ENCODE assay signal across 10 mouse cellular contexts in the genomic region with DNA sequence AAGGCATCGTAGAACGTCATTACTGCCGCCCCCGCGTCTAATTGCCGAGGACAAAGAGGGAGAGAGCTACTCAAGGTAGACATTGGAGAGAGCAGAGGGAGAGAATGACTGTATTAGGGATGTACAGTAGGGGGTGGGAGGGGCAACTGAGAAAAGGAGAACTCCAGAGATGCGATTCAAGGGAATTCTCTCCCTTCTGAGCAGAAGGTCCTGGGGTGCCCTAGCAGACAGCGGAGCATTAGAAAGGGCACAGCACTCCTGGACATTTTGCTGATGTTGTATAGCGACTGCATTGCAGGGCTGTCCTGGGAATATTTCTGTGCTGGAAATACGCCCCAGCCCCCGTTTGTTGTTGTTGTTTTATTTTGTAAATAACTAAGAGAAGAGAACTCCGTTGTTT. TPM values are rescaled to one million over a fixed set of nuclear protein-coding genes. Genes with fewer than 3 reads are reported as not detected.
DNase-seq lines count a peak whose midpoint lies in the region; ATAC-seq lines count a peak whose summit lies in the region.
"Had no signal": no experiment of that assay in that cellular context is flagged by ENCODE, and none has a peak within 500 bp of the region (broad histone marks: within the 10 kb centered on the region; RNA-seq: fewer than 3 reads in every experiment).

No protein-coding gene starts in this region.

- 89% methylated on average over 12 of the region's 12 CpGs for WGBS in forebrain, embryonic 10.5 days
- 82% methylated on average over 12 of the region's 12 CpGs for WGBS in forebrain, embryonic 12.5 days
- WGBS in kidney, embryonic 16.5 days, result 75% methylated on average over 12 of the region's 12 CpGs
- 79% methylated on average over 12 of the region's 12 CpGs for WGBS in embryonic facial prominence, embryonic 14.5 days
- WGBS in limb, embryonic 13.5 days, result 83% methylated on average over 12 of the region's 12 CpGs

- no peaks in the 10 kb centered on the region for H3K36me3 ChIP-seq in forebrain, embryonic 10.5 days (replicated peaks)
- no peaks in the 10 kb centered on the region for H3K36me3 ChIP-seq in forebrain, embryonic 12.5 days (replicated peaks)
- no peaks in the 10 kb centered on the region for H3K36me3 ChIP-seq in kidney, embryonic 16.5 days (ENCODE audit: insufficient read depth, low read length)
- H3K36me3 ChIP-seq in embryonic facial prominence, embryonic 14.5 days (ENCODE audit: control insufficient read depth, insufficient read depth, low read length), result no peaks in the 10 kb centered on the region
- H3K36me3 ChIP-seq in limb, embryonic 13.5 days, result no peaks in the 10 kb centered on the region
- H3K36me3 ChIP-seq: G1E; liver, embryonic 13.5 days had no signal

- H3K9ac ChIP-seq in forebrain, embryonic 12.5 days, result no peak overlapping the region
- peak overlapping the region; percentile 52; the same call in 1 of the 2 replicates for H3K9ac ChIP-seq in kidney, embryonic 16.5 days (replicated peaks; ENCODE audit: low read length)
- H3K9ac ChIP-seq in embryonic facial prominence, embryonic 14.5 days (ENCODE audit: low read depth, low read length), result no peak overlapping the region
- H3K9ac ChIP-seq in limb, embryonic 13.5 days, result peak overlapping the region; percentile 46; the same call in 1 of the 2 replicates
- H3K9ac ChIP-seq: liver, embryonic 13.5 days had no signal

- ATAC-seq in forebrain, embryonic 12.5 days (ENCODE audit: low FRiP score), result no peak
- ATAC-seq in kidney, embryonic 16.5 days (ENCODE audit: low FRiP score, low TSS enrichment), result 0 out of 2 replicates have a peak, but pooled peaks have one; percentile 4
- no peak for ATAC-seq in embryonic facial prominence, embryonic 14.5 days (ENCODE audit: low read depth)
- no peak for ATAC-seq in limb, embryonic 13.5 days (ENCODE audit: low FRiP score, low read depth)

- H3K27ac ChIP-seq in forebrain, embryonic 10.5 days, result peak overlapping the region; percentile 91; the same call in 1 of the 2 replicates
- H3K27ac ChIP-seq in forebrain, embryonic 12.5 days, result no peak overlapping the region
- no peak overlapping the region; the same call in 1 of the 2 replicates for H3K27ac ChIP-seq in kidney, embryonic 16.5 days (ENCODE audit: low read length)
- peak overlapping the region; percentile 98; the same call in 1 of the 2 replicates for H3K27ac ChIP-seq in embryonic facial prominence, embryonic 14.5 days (replicated peaks; ENCODE audit: low read depth, low read length)
- peak overlapping the region; percentile 75; the same call in 1 of the 2 replicates for H3K27ac ChIP-seq in limb, embryonic 13.5 days

- no peaks in the 10 kb centered on the region for H3K27me3 ChIP-seq in forebrain, embryonic 10.5 days (ENCODE audit: poor library complexity, severe bottlenecking)
- H3K27me3 ChIP-seq in forebrain, embryonic 12.5 days, result 0 out of 2 replicates have a peak, but pooled peaks cover 3% of the 10 kb centered on the region
- H3K27me3 ChIP-seq in kidney, embryonic 16.5 days (ENCODE audit: insufficient read depth, low read length), result no peaks in the 10 kb centered on the region
- H3K27me3 ChIP-seq in embryonic facial prominence, embryonic 14.5 days (replicated peaks; ENCODE audit: control insufficient read depth, insufficient read depth, low read length), result no peaks in the 10 kb centered on the region
- no peaks in the 10 kb centered on the region for H3K27me3 ChIP-seq in limb, embryonic 13.5 days
- H3K27me3 ChIP-seq: liver, embryonic 13.5 days had no signal

- H3K4me3 ChIP-seq in forebrain, embryonic 10.5 days, result no peak overlapping the region
- H3K4me3 ChIP-seq in forebrain, embryonic 12.5 days (replicated peaks), result no peak overlapping the region
- no peak overlapping the region for H3K4me3 ChIP-seq in kidney, embryonic 16.5 days (ENCODE audit: low read length)
- H3K4me3 ChIP-seq in embryonic facial prominence, embryonic 14.5 days (ENCODE audit: low read depth, low read length), result no peak overlapping the region
- H3K4me3 ChIP-seq in limb, embryonic 13.5 days, result no peak overlapping the region

- H3K9me3 ChIP-seq in forebrain, embryonic 10.5 days, result no peaks in the 10 kb centered on the region
- no peaks in the 10 kb centered on the region for H3K9me3 ChIP-seq in forebrain, embryonic 12.5 days
- no peaks in the 10 kb centered on the region for H3K9me3 ChIP-seq in kidney, embryonic 16.5 days (ENCODE audit: low read length)
- H3K9me3 ChIP-seq in embryonic facial prominence, embryonic 14.5 days (ENCODE audit: control insufficient read depth, low read length), result no peaks in the 10 kb centered on the region
- no peaks in the 10 kb centered on the region for H3K9me3 ChIP-seq in limb, embryonic 13.5 days
- H3K9me3 ChIP-seq: G1E; liver, embryonic 13.5 days had no signal

- no peak overlapping the region for H3K4me2 ChIP-seq in forebrain, embryonic 12.5 days
- no peak overlapping the region for H3K4me2 ChIP-seq in kidney, embryonic 16.5 days (replicated peaks; ENCODE audit: low read depth, low read length)
- no peak overlapping the region for H3K4me2 ChIP-seq in embryonic facial prominence, embryonic 14.5 days (ENCODE audit: low read depth, low read length)
- no peak overlapping the region for H3K4me2 ChIP-seq in limb, embryonic 13.5 days (replicated peaks)

- peaks cover 16% of the 10 kb centered on the region for H3K4me1 ChIP-seq in forebrain, embryonic 10.5 days
- peaks cover 9% of the 10 kb centered on the region for H3K4me1 ChIP-seq in forebrain, embryonic 12.5 days
- H3K4me1 ChIP-seq in kidney, embryonic 16.5 days (ENCODE audit: insufficient read depth, low read length), result peaks cover 1% of the 10 kb centered on the region
- peaks cover 11% of the 10 kb centered on the region for H3K4me1 ChIP-seq in embryonic facial prominence, embryonic 14.5 days (ENCODE audit: control insufficient read depth, insufficient read depth, low read length)
- H3K4me1 ChIP-seq in limb, embryonic 13.5 days, result peaks cover 22% of the 10 kb centered on the region

- no peak for DNase-seq in forebrain, embryonic 10.5 days (ENCODE audit: extremely low spot score, low spot score)
- DNase-seq in kidney, adult 8-10 months, result no peak
- no peak for DNase-seq in embryonic facial prominence, embryonic 14.5 days (ENCODE audit: low spot score)
- no peak for DNase-seq in thymus, postnatal 25 days
- no peak for DNase-seq in left cerebral cortex, adult 18-20 months (ENCODE audit: low spot score in 2 of 2)

RNA-seq across cellular contexts. Expression of gene Ubash3b, which starts 45.2 kb away (rescaled TPM):
- polyA plus RNA-seq in forebrain, embryonic 10.5 days (2016; fragmentation: Nextera tagmentation; extraction: Ambion mirVana), result 3.8 and 4.1 TPM in 2 replicates
- 8.1 and 9.9 TPM in 2 replicates for polyA plus RNA-seq in forebrain, embryonic 12.5 days (2016; fragmentation: Nextera tagmentation; extraction: Ambion mirVana)
- 6.8 and 7.5 TPM in 2 replicates for polyA plus RNA-seq in kidney, embryonic 16.5 days (2015; fragmentation: Nextera tagmentation; extraction: Ambion mirVana)
- 10.5 and 12.1 TPM in 2 replicates for polyA plus RNA-seq in embryonic facial prominence, embryonic 14.5 days (2014; fragmentation: Nextera tagmentation; extraction: Ambion mirVana)
- 6.2 and 7.3 TPM in 2 replicates for polyA plus RNA-seq in limb, embryonic 13.5 days (2015; fragmentation: Nextera tagmentation; extraction: Ambion mirVana)
- total RNA-seq in left cerebral cortex, adult 18-20 months (2021), result 10 to 100 TPM; 24.7 to 26.0 TPM

Comparison
In these comparisons a context has a peak if more than half of its experiments do, and no peak if none do; other contexts are left out.
1. H3K27ac ChIP-seq: peak in forebrain, embryonic 10.5 days (single experiment), embryonic facial prominence, embryonic 14.5 days (single experiment) and limb, embryonic 13.5 days (single experiment); none in forebrain, embryonic 12.5 days (single experiment) and kidney, embryonic 16.5 days (single experiment).
2. H3K9ac ChIP-seq: peak in kidney, embryonic 16.5 days (single experiment) and limb, embryonic 13.5 days (single experiment); none in forebrain, embryonic 12.5 days (single experiment) and embryonic facial prominence, embryonic 14.5 days (single experiment).